Mouse (Mus musculus): Measurements from ENCODE around the gene Crnkl1. TPM values are rescaled to one million over a fixed set of nuclear protein-coding genes. Genes with fewer than 3 reads are reported as not detected.

The Crnkl1 gene
- polyA plus RNA-seq, 1 experiment from 2014 or later: 42.3 TPM

DNA sequence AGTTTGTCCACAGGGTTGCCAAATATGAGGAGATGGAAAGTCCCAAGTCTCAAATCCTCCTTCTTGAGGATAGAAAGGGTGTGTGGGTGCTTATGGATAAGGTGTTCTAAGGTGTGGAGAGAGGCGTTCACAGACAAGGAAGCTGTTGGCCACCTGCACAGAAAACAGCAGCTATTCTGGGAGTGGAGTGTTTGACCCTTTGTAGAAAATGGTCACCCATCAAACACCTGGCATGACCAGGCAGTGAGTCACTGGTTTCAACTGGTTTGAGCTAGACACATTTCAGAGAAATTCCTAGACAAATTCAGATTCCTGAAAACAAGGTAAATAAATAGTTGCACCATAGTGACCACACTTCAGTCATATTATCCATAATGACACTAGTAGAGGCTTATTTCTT, 62.7 kb downstream of the Crnkl1 start:
- Histone ChIP-seq H3K36me3 (ENCODE audit: control insufficient read depth, insufficient read depth, low read length) (no peaks in the 10 kb centered on the region), H3K4me2 (replicated peaks; ENCODE audit: low read depth, low read length) (no peak overlapping the region), H3K4me1 (replicated peaks; ENCODE audit: control insufficient read depth, insufficient read depth, low read length) (no peaks in the 10 kb centered on the region), H3K9me3 (ENCODE audit: control insufficient read depth, low read length) (no peaks in the 10 kb centered on the region), H3K27ac (ENCODE audit: low read depth, low read length) (no peak overlapping the region), H3K4me3 (ENCODE audit: low read depth, low read length) (no peak overlapping the region), H3K9ac (ENCODE audit: low read depth, low read length) (no peak overlapping the region), H3K27me3 (ENCODE audit: control insufficient read depth, insufficient read depth, low read length) (no peaks in the 10 kb centered on the region)
- 90% methylated on average over 1 of the region's 1 CpGs for WGBS
- DNase-seq (ENCODE audit: low spot score) (no peak), ATAC-seq (ENCODE audit: low FRiP score) (no peak)

DNA sequence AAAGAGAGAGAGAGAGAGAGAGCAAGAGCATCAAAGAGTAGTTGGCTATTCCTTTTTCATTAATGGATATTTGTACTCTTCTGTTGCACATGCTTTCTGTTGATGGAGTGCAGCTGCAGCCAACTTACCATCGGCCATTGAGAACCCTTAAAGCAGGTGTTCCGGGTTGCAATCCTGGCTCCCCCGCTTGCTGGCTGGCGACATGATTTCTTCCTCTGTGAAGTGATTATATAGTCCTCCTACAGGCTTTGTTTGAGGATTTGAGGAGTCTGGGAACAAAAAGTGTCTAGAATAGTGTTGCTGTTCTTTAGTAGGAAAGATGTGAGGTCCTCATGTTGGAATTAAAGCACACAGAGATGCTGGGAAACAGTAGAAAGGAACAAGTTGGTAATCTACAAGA, 63.5 kb downstream of the Crnkl1 start:
- Histone ChIP-seq H3K27ac (ENCODE audit: low read depth, low read length) (no peak overlapping the region), H3K9me3 (ENCODE audit: control insufficient read depth, low read length) (no peaks in the 10 kb centered on the region), H3K4me1 (replicated peaks; ENCODE audit: control insufficient read depth, insufficient read depth, low read length) (no peaks in the 10 kb centered on the region), H3K4me2 (replicated peaks; ENCODE audit: low read depth, low read length) (no peak overlapping the region), H3K27me3 (ENCODE audit: control insufficient read depth, insufficient read depth, low read length) (no peaks in the 10 kb centered on the region), H3K36me3 (ENCODE audit: control insufficient read depth, insufficient read depth, low read length) (no peaks in the 10 kb centered on the region), H3K9ac (ENCODE audit: low read depth, low read length) (no peak overlapping the region), H3K4me3 (ENCODE audit: low read depth, low read length) (no peak overlapping the region)
- ATAC-seq (ENCODE audit: low FRiP score): no peak
- no peak for DNase-seq (ENCODE audit: low spot score)
- 90% methylated on average over 4 of the region's 4 CpGs for WGBS

Other genes with a start within 250 kb of the Crnkl1 start
- 139 and 146 TPM in 2 replicates for gene Naa20, start 32.9 kb downstream of the Crnkl1 start, polyA plus RNA-seq (2014; fragmentation: Nextera tagmentation; extraction: Ambion mirVana)
- gene Cfap61, start 230 bp downstream of the Crnkl1 start, polyA plus RNA-seq (2014; fragmentation: Nextera tagmentation; extraction: Ambion mirVana): 1.7 and 2.4 TPM in 2 replicates